Mouse (Mus musculus): ENCODE results near the gene Tas2r126. TPM values are rescaled to one million over a fixed set of nuclear protein-coding genes. Genes with fewer than 3 reads are reported as not detected.

Tas2r126 gene
- total RNA-seq, 2 experiments from 2014 or later: 0.98 to 1.1 TPM

- no peak for DNase-seq (ENCODE audit: low spot score in 2 of 2)
Measured at GRCm38 (mm10) chr6:42484633-42485032, 50.3 kb downstream of the Tas2r126 start.

Other genes starting within 250 kb of the Tas2r126 start
- gene Tas2r144, start 219.2 kb upstream of the Tas2r126 start, total RNA-seq (2021): not detected
- gene Gstk1, start 188.6 kb upstream of the Tas2r126 start, total RNA-seq (2021): 10 to 100 TPM; 75.2 to 77.9 TPM
- 1 to 10 TPM in 1 of 2 experiments, under 1 TPM in 1; 0.37 to 1.7 TPM for gene Tmem139, start 172.6 kb upstream of the Tas2r126 start, total RNA-seq (2021)
- 10 to 100 TPM; 52.4 to 61.4 TPM for gene Casp2, start 169.6 kb upstream of the Tas2r126 start, total RNA-seq (2021)
- 1 to 10 TPM; 1.5 to 2.6 TPM for gene Clcn1, start 147.8 kb upstream of the Tas2r126 start, total RNA-seq (2021)
- gene Fam131b, start 109.9 kb upstream of the Tas2r126 start, total RNA-seq (2021): 1 to 10 TPM; 1.3 to 1.5 TPM
- 100 to 1,000 TPM; 106 to 111 TPM for gene Zyx, start 84.9 kb upstream of the Tas2r126 start, total RNA-seq (2021)
- 1 to 10 TPM; 3.2 to 4.9 TPM for gene Epha1, start 61.3 kb upstream of the Tas2r126 start, total RNA-seq (2021)
- gene Tas2r143, start 34.3 kb upstream of the Tas2r126 start, total RNA-seq (2021): 1 to 10 TPM; 2.7 TPM
- gene Tas2r135, start 29.1 kb upstream of the Tas2r126 start, total RNA-seq (2021): 1 to 10 TPM; 1.2 to 1.8 TPM
- gene Olfr458, start 30.7 kb downstream of the Tas2r126 start, total RNA-seq (2021): not detected
- gene Olfr457, start 41.8 kb downstream of the Tas2r126 start, total RNA-seq (2021): not detected
- not detected for gene Olfr456, start 52.7 kb downstream of the Tas2r126 start, total RNA-seq (2021)
- gene Olfr455, start 113.1 kb downstream of the Tas2r126 start, total RNA-seq (2021): under 1 TPM in 1 of 2 experiments, not detected in 1; 0.23 TPM
- gene Tcaf3, start 163.2 kb downstream of the Tas2r126 start, total RNA-seq (2021): not detected
- gene Tcaf2, start 210.7 kb downstream of the Tas2r126 start, total RNA-seq (2021): 10 to 100 TPM in 1 of 2 experiments, 1 to 10 TPM in 1; 8.1 to 10.4 TPM

Measured in adrenal gland, postnatal 4 days (tissue).